Mouse (Mus musculus): Measurements from ENCODE around the gene Hinfp. TPM values are rescaled to one million over a fixed set of nuclear protein-coding genes. Genes with fewer than 3 reads are reported as not detected.
"Not testable (repeated sequence)": the region's sequence is repeated elsewhere in the genome, so short reads cannot be mapped to it uniquely, and the experiment has no call there.

The Hinfp gene
- polyA plus RNA-seq, 1 experiment from 2014 or later: 23.6 TPM

GRCm38 (mm10) chr9:44336513-44336912 is 31.0 kb upstream of the Hinfp start:
- peaks cover 18% of the 10 kb centered on the region for H3K36me3 ChIP-seq (ENCODE audit: control insufficient read depth, insufficient read depth, low read length)
- not testable (repeated sequence) for DNase-seq (ENCODE audit: low spot score); H3K4me1 ChIP-seq (ENCODE audit: control insufficient read depth, insufficient read depth, low read length); H3K9me3 ChIP-seq (ENCODE audit: control insufficient read depth, low read length); H3K27ac ChIP-seq (ENCODE audit: low read depth, low read length); ATAC-seq (ENCODE audit: insufficient read depth, low FRiP score, low TSS enrichment); H3K27me3 ChIP-seq (ENCODE audit: control insufficient read depth, insufficient read depth, low read length)
- H3K4me2 ChIP-seq (ENCODE audit: low read depth): peak overlapping the region; percentile 53
- peak overlapping the region; percentile 98 for H3K4me3 ChIP-seq (ENCODE audit: low read depth, low read length)
- WGBS: 42% methylated on average over 4 of the region's 4 CpGs
- H3K9ac ChIP-seq (ENCODE audit: low read length): peak overlapping the region; percentile 97

DNA sequence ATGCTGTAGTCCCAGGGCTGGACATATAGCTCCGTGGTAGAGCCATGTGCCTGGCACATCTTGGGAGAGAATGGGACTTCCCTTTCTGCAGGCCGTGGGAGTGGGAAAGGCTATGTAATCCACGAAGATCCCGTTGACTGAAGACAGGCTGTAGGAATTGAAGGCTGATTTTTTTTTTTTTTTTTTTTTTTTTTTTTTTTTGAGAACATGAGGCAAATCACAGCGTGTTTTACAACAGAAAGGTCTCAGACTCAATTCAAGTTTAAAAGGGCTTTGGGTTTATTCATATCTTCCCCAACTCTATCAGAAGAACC is 30.6 kb upstream of the Hinfp start:
- Histone ChIP-seq H3K9ac (ENCODE audit: low read length) (peak overlapping the region; percentile 97), H3K27ac (ENCODE audit: low read depth, low read length) (no peak overlapping the region), H3K4me3 (ENCODE audit: low read depth, low read length) (peak overlapping the region; percentile 98), H3K27me3 (ENCODE audit: control insufficient read depth, insufficient read depth, low read length) (no peaks in the 10 kb centered on the region), H3K4me1 (ENCODE audit: control insufficient read depth, insufficient read depth, low read length) (peaks cover 6% of the 10 kb centered on the region), H3K36me3 (ENCODE audit: control insufficient read depth, insufficient read depth, low read length) (peaks cover 20% of the 10 kb centered on the region), H3K9me3 (ENCODE audit: control insufficient read depth, low read length) (no peaks in the 10 kb centered on the region), H3K4me2 (ENCODE audit: low read depth) (peak overlapping the region; percentile 53)
- DNase-seq (ENCODE audit: low spot score) (no peak), ATAC-seq (ENCODE audit: insufficient read depth, low FRiP score, low TSS enrichment) (no peak)
- 3% methylated on average over 5 of the region's 5 CpGs for WGBS

DNA sequence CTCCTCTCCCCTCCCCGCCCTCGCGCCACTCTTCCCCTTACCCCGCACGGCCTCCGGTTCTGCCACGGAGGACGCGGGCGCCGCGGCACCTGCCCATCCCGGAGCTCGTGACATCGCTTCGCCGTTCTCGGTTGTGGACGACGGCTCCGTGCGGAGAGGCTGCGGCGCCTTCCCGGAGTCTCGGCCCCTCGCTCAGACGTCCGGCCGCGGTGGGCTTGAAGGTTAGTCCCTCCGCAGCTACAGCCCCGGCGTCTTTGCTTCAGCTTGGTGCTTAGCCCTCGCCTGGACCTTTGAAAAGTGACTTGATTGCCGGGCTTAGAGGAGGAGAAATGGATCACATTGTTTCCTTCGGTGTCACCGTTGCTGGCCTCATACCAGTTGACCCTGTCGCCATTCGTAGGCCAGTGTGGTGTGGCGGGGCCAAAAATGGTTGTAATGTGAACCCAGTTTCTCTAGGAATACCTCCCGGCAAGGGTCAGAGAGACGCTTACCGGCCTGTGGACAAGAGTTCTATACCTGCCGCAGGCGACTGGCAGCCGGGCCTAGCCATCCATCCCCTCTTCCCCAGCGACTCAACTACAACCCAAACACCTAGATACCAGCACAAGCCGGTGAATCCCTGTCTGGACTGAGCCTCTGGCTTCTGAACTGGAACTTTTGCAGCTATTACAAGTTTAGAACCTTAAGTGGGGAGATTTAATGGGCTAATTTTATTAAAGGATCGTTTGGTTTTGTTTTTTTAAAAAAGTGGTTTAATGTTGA is 30.0 kb upstream of the Hinfp start:
- Histone ChIP-seq H3K4me2 (ENCODE audit: low read depth) (peak overlapping the region; percentile 53), H3K27ac (ENCODE audit: low read depth, low read length) (peak overlapping the region; percentile 93), H3K4me1 (ENCODE audit: control insufficient read depth, insufficient read depth, low read length) (peaks cover 6% of the 10 kb centered on the region), H3K27me3 (ENCODE audit: control insufficient read depth, insufficient read depth, low read length) (no peaks in the 10 kb centered on the region), H3K9me3 (ENCODE audit: control insufficient read depth, low read length) (no peaks in the 10 kb centered on the region), H3K36me3 (ENCODE audit: control insufficient read depth, insufficient read depth, low read length) (peaks cover 20% of the 10 kb centered on the region), H3K9ac (ENCODE audit: low read length) (peak overlapping the region; percentile 97), H3K4me3 (ENCODE audit: low read depth, low read length) (peak overlapping the region; percentile 98)
- WGBS: 0% methylated on average over 47 of the region's 50 CpGs
- peak; percentile 51 for DNase-seq (ENCODE audit: low spot score)
- no peak; the same call in 1 of the 2 replicates for ATAC-seq (ENCODE audit: insufficient read depth, low FRiP score, low TSS enrichment)

DNA sequence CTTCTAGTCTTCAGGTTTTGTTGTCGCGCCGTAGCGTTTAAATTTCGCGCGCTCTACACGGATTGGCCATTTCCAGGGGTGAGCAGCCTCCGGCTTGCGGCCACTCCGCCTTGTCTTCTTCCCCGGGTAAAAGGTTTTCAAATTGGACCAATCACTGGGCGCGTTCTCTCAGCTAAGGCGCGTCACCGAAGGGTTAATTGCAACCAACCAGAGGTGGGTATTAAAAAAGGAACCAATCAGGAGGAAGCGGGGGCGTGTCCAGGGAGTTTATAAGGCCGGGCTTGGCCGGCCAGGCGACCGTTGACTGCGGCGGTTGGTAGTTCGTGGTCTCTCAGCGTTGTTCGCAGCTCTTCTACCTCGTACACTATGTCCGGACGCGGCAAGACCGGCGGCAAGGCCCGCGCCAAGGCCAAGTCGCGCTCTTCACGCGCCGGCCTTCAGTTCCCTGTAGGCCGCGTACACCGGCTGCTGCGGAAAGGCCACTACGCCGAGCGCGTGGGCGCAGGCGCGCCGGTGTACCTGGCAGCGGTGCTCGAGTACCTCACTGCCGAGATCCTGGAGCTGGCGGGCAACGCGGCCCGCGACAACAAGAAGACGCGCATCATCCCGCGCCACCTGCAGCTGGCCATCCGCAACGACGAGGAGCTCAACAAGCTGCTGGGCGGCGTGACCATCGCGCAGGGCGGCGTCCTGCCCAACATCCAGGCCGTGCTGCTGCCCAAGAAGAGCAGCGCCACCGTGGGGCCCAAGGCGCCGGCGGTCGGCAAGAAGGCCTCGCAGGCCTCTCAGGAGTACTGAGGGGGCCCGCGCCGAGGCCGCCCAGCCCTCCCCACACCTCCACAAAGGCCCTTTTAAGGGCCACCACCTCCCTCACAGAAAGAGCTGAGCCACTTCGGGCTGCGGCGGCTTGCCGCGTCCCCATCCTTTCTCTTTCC is 29.2 kb upstream of the Hinfp start, which contains the start of gene H2afx:
Gene H2afx (plus strand): TSS at position 299 of the 935 bp plus-strand sequence.
- ATAC-seq (ENCODE audit: insufficient read depth, low FRiP score, low TSS enrichment) (peak; percentile 96), DNase-seq (ENCODE audit: low spot score) (peak; percentile 98)
- peaks cover 6% of the 10 kb centered on the region for H3K4me1 ChIP-seq (ENCODE audit: control insufficient read depth, insufficient read depth, low read length)
- peak within 1 kb of the TSS; percentile 97 for H3K9ac ChIP-seq (ENCODE audit: low read length)
- no peaks in the 10 kb centered on the region for H3K27me3 ChIP-seq (ENCODE audit: control insufficient read depth, insufficient read depth, low read length)
- peak within 1 kb of the TSS; percentile 98 for H3K4me3 ChIP-seq (ENCODE audit: low read depth, low read length)
- H3K36me3 ChIP-seq (ENCODE audit: control insufficient read depth, insufficient read depth, low read length): peaks cover 20% of the 10 kb centered on the region
- under 1% methylated on average over 87 of the region's 91 CpGs for whole genome bisulfite sequencing
- peak within 1 kb of the TSS; percentile 53 for H3K4me2 ChIP-seq (ENCODE audit: low read depth)
- H3K9me3 ChIP-seq (ENCODE audit: control insufficient read depth, low read length): no peaks in the 10 kb centered on the region
- peak within 1 kb of the TSS; percentile 93 for H3K27ac ChIP-seq (ENCODE audit: low read depth, low read length)

DNA sequence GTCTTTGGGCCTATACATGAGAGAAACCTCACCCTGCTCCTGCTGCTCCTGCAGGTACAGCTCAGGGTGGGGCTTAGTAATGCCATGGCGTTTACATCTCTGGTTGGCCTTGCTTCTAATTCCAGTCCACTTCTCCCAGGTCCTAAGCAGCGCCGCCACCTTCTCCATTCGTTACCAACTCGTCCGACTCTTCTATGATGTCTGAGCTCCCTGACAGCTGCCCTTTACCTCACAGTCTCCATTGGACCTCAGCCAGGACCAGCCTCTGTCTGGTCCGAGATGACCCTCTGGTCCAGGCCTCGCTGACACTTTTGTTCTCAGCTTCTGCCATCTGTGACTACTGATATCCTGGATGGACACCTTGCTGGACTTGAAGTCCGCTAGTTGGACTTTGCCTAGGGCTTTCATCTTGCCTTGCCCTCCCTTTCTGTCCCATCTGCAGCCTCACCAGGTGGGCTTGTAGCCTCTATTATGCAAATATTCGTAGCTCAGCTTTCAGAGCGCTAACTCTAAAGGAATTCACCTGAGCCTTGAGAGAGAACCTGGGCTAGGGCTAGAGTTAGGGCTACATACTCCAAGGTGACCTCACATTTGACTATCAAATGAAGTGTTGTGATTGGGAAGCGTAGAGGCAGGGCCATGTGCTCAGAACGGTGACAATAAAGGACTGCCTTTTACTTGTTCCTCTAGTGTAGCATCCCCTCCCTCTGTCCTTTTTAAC is 27.6 kb upstream of the Hinfp start:
- no peak overlapping the region for H3K27ac ChIP-seq (ENCODE audit: low read depth, low read length)
- WGBS: 93% methylated on average over 13 of the region's 13 CpGs
- no peaks in the 10 kb centered on the region for H3K9me3 ChIP-seq (ENCODE audit: control insufficient read depth, low read length)
- DNase-seq (ENCODE audit: low spot score) (no peak), ATAC-seq (ENCODE audit: insufficient read depth, low FRiP score, low TSS enrichment) (no peak)
- H3K9ac ChIP-seq (ENCODE audit: low read length): no peak overlapping the region
- H3K36me3 ChIP-seq (ENCODE audit: control insufficient read depth, insufficient read depth, low read length): peaks cover 20% of the 10 kb centered on the region
- no peaks in the 10 kb centered on the region for H3K27me3 ChIP-seq (ENCODE audit: control insufficient read depth, insufficient read depth, low read length)
- H3K4me2 ChIP-seq (ENCODE audit: low read depth): no peak overlapping the region
- peaks cover 6% of the 10 kb centered on the region for H3K4me1 ChIP-seq (ENCODE audit: control insufficient read depth, insufficient read depth, low read length)
- no peak overlapping the region for H3K4me3 ChIP-seq (ENCODE audit: low read depth, low read length)

DNA sequence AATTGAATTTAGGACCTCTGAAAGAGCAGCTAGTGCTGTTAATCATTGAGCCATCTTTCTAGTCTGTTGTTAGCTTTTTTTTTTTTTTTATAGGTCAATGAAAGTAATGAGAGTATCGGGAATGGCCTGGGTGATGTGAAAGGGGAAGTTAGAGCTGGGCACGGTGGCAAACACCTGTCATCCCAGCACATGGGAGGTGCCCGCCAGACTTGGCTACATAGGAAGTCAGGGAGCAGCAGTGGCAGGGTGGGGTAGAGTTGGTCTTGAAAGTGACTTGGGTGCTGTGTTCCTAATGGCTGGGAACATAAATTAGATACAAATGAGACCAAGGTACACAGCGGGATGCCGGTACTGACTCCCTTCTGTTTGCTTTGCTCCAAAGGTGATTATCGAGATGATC is 25.3 kb upstream of the Hinfp start:
- Histone ChIP-seq H3K4me3 (ENCODE audit: low read depth, low read length) (no peak overlapping the region), H3K4me2 (ENCODE audit: low read depth) (no peak overlapping the region), H3K27ac (ENCODE audit: low read depth, low read length) (no peak overlapping the region), H3K4me1 (ENCODE audit: control insufficient read depth, insufficient read depth, low read length) (peaks cover 5% of the 10 kb centered on the region; the same call in 1 of the 2 replicates), H3K9me3 (ENCODE audit: control insufficient read depth, low read length) (no peaks in the 10 kb centered on the region), H3K9ac (ENCODE audit: low read length) (no peak overlapping the region), H3K36me3 (ENCODE audit: control insufficient read depth, insufficient read depth, low read length) (peaks cover 20% of the 10 kb centered on the region), H3K27me3 (ENCODE audit: control insufficient read depth, insufficient read depth, low read length) (no peaks in the 10 kb centered on the region)
- DNase-seq (ENCODE audit: low spot score) (no peak), ATAC-seq (ENCODE audit: insufficient read depth, low FRiP score, low TSS enrichment) (no peak)
- 97% methylated on average over 6 of the region's 6 CpGs for WGBS

DNA sequence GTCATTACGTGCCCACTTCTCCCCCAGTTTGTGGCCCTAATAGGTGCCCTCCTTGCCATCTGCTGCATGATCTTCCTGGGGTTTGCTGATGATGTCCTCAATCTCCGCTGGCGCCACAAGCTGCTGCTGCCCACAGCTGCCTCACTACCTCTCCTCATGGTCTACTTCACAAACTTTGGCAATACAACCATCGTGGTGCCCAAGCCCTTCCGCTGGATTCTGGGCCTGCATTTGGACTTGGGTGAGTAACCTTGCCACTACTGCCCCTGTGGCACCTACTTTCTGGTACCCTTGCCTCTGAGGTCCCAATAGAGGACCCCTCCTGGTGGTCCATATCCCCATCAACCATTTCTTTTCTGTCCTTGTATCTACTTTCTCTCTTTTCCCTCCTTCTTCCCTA is 22.5 kb upstream of the Hinfp start:
- Histone ChIP-seq H3K9ac (ENCODE audit: low read length) (no peak overlapping the region; the same call in 1 of the 2 replicates), H3K27ac (ENCODE audit: low read depth, low read length) (no peak overlapping the region)

GRCm38 (mm10) chr9:44327064-44327711 is 21.7 kb upstream of the Hinfp start:
- Histone ChIP-seq H3K9ac (ENCODE audit: low read length) (peak overlapping the region; percentile 92), H3K9me3 (ENCODE audit: control insufficient read depth, low read length) (no peaks in the 10 kb centered on the region), H3K4me3 (ENCODE audit: low read depth, low read length) (peak overlapping the region; percentile 84), H3K27me3 (ENCODE audit: control insufficient read depth, insufficient read depth, low read length) (no peaks in the 10 kb centered on the region), H3K36me3 (ENCODE audit: control insufficient read depth, insufficient read depth, low read length) (peaks cover 6% of the 10 kb centered on the region), H3K4me2 (ENCODE audit: low read depth) (peak overlapping the region; percentile 81), H3K4me1 (ENCODE audit: control insufficient read depth, insufficient read depth, low read length) (peaks cover 5% of the 10 kb centered on the region; the same call in 1 of the 2 replicates), H3K27ac (ENCODE audit: low read depth, low read length) (peak overlapping the region; percentile 84)
- DNase-seq (ENCODE audit: low spot score) (peak; percentile 40), ATAC-seq (ENCODE audit: insufficient read depth, low FRiP score, low TSS enrichment) (peak; percentile 51)
- WGBS: under 1% methylated on average over 22 of the region's 22 CpGs

More for the DNA sequence above, 22.5 kb upstream of the Hinfp start:
- no peaks in the 10 kb centered on the region for H3K9me3 ChIP-seq (ENCODE audit: control insufficient read depth, low read length)
- DNase-seq (ENCODE audit: low spot score): no peak
- ATAC-seq (ENCODE audit: insufficient read depth, low FRiP score, low TSS enrichment): no peak
- H3K4me1 ChIP-seq (ENCODE audit: control insufficient read depth, insufficient read depth, low read length): peaks cover 5% of the 10 kb centered on the region; the same call in 1 of the 2 replicates
- WGBS: 92% methylated on average over 5 of the region's 5 CpGs
- no peaks in the 10 kb centered on the region for H3K27me3 ChIP-seq (ENCODE audit: control insufficient read depth, insufficient read depth, low read length)
- peak overlapping the region; percentile 84; the same call in 1 of the 2 replicates for H3K4me3 ChIP-seq (ENCODE audit: low read depth, low read length)
- H3K36me3 ChIP-seq (ENCODE audit: control insufficient read depth, insufficient read depth, low read length): peaks cover 11% of the 10 kb centered on the region
- H3K4me2 ChIP-seq (ENCODE audit: low read depth): peak overlapping the region; percentile 81

Data from neural tube, embryonic 11.5 days (tissue).